Mouse (Mus musculus): ENCODE results near the gene Klhdc3. TPM values are rescaled to one million over a fixed set of nuclear protein-coding genes. Genes with fewer than 3 reads are reported as not detected.

Gene Klhdc3
- total and polyA plus RNA-seq, 3 experiments: 19.5 to 126 (median 72.3) TPM

- H3K9ac ChIP-seq (ENCODE audit: insufficient read depth, low read depth): peak within 1 kb of the TSS; percentile 95
- TF ChIP-seq RAD21 (IDR thresholded peaks at IDR 0.05; ENCODE audit: low read depth, low read length) (no peak), ZMIZ1 (IDR thresholded peaks at IDR 0.05; ENCODE audit: low read depth, low read length) (peak; percentile 74; the same call in 1 of the 2 replicates), POLR2A (IDR thresholded peaks at IDR 0.05; ENCODE audit: low read depth, low read length) (peak; percentile 95), KAT2A (IDR thresholded peaks at IDR 0.05; ENCODE audit: insufficient replicate concordance, low read length) (0 out of 2 replicates have a peak, but pooled peaks have one; percentile 20), MYC (IDR thresholded peaks at IDR 0.05; ENCODE audit: low read depth, low read length) (no peak), HCFC1 (IDR thresholded peaks at IDR 0.05; ENCODE audit: low read depth, low read length) (peak; percentile 60), MAZ (IDR thresholded peaks at IDR 0.05; ENCODE audit: low read depth, low read length) (peak; percentile 51; the same call in 1 of the 2 replicates), CHD2 (IDR thresholded peaks at IDR 0.05; ENCODE audit: low read length) (no peak), ELF1 (IDR thresholded peaks at IDR 0.05; ENCODE audit: low read depth, low read length) (peak; percentile 78), RCOR1 (conservative IDR thresholded peaks at IDR 0.05; ENCODE audit: low read depth, low read length) (no peak), EP300 (IDR thresholded peaks at IDR 0.05; ENCODE audit: low read length) (no peak), SIN3A (IDR thresholded peaks at IDR 0.05; ENCODE audit: low read length) (peak; percentile 17), ZNF384 (IDR thresholded peaks at IDR 0.05; ENCODE audit: low read depth, low read length) (no peak), JUND (conservative IDR thresholded peaks at IDR 0.05; ENCODE audit: low read depth, low read length) (no peak), NRF1 (IDR thresholded peaks at IDR 0.05; ENCODE audit: low read depth, low read length) (peak; percentile 92), MXI1 (IDR thresholded peaks at IDR 0.05; ENCODE audit: low read depth, low read length) (peak; percentile 73), JUN (IDR thresholded peaks at IDR 0.05; ENCODE audit: insufficient read depth, low read depth, low read length) (no peak), PAX5 (IDR thresholded peaks at IDR 0.05; ENCODE audit: low read length) (no peak), TCF12 (IDR thresholded peaks at IDR 0.05; ENCODE audit: low read depth, low read length) (peak; percentile 71; the same call in 1 of the 2 replicates), MEF2A (IDR thresholded peaks at IDR 0.05; ENCODE audit: borderline replicate concordance, low read depth, low read length) (no peak), CHD1 (IDR thresholded peaks at IDR 0.05; ENCODE audit: low read depth, low read length) (no peak), SMC3 (IDR thresholded peaks at IDR 0.05; ENCODE audit: low read depth, low read length) (no peak), CTCF (conservative IDR thresholded peaks at IDR 0.05 in 1 of 2, IDR thresholded peaks at IDR 0.05 in 1 of 2; ENCODE audit: low read depth in 2 of 2, low read length in 2 of 2) (no peak), GABPA (IDR thresholded peaks at IDR 0.05; ENCODE audit: insufficient replicate concordance, low read depth, low read length) (no peak), ETS1 (conservative IDR thresholded peaks at IDR 0.05; ENCODE audit: low read depth, low read length) (no peak), POLR2AphosphoS2 (IDR thresholded peaks at IDR 0.05; ENCODE audit: low read depth, low read length) (peak; percentile 80; the same call in 1 of the 2 replicates), USF1 (IDR thresholded peaks at IDR 0.05; ENCODE audit: low read depth, low read length) (no peak), BHLHE40 (IDR thresholded peaks at IDR 0.05; ENCODE audit: low read depth, low read length) (no peak; the same call in 1 of the 2 replicates), E2F4 (IDR thresholded peaks at IDR 0.05; ENCODE audit: insufficient replicate concordance, low read depth, low read length) (no peak), NELFE (IDR thresholded peaks at IDR 0.05; ENCODE audit: low read depth, low read length) (peak; percentile 95), MAX (IDR thresholded peaks at IDR 0.05; ENCODE audit: low read length) (peak; percentile 26; the same call in 1 of the 2 replicates), TBP (conservative IDR thresholded peaks at IDR 0.05; ENCODE audit: low read depth, low read length) (peak; percentile 77)
- peak; percentile 89 for DNase-seq (ENCODE audit: extremely low read depth)
- peak within 1 kb of the TSS; percentile 64 for H3K27ac ChIP-seq (ENCODE audit: insufficient read depth, low read depth)
- peak within 1 kb of the TSS; percentile 30 for H3K4me2 ChIP-seq (ENCODE audit: insufficient read depth, low read depth, poor library complexity, severe bottlenecking)
- H3K4me1 ChIP-seq (ENCODE audit: control insufficient read depth in 1 of 2, insufficient read depth in 2 of 2): peaks cover 9 to 50% of the 10 kb centered on the region in 2 experiments
- H3K79me2 ChIP-seq (replicated peaks; ENCODE audit: control insufficient read depth, extremely low read depth, insufficient read depth, poor library complexity, severe bottlenecking): peaks cover 28% of the 10 kb centered on the region
- in situ Hi-C loops (cut with MboI; ENCODE audit: low pct_ligation_motif_present, low pct_unique_long_range_greater_than_20kb, low sequenced_read_pairs): loop anchor here (5.0 kb wide), 2 partner anchors 62 to 122 kb away; partner anchors contain the start of genes 2310039H08Rik and Pex6
- H3K9me3 ChIP-seq (replicated peaks; ENCODE audit: low read length): peaks cover 5% of the 10 kb centered on the region
- peak within 1 kb of the TSS; percentile 79 to 88 (median 84) for H3K4me3 ChIP-seq (replicated peaks in 1 of 3; ENCODE audit: low read depth in 2 of 3, low read length in 2 of 3, poor library complexity in 1 of 3)
- peaks cover 40 to 60% of the 10 kb centered on the region in 2 experiments for H3K36me3 ChIP-seq (replicated peaks in 1 of 2; ENCODE audit: control insufficient read depth in 1 of 2, insufficient read depth in 1 of 2, low read length in 1 of 2)
- H3K27me3 ChIP-seq (replicated peaks): no peaks in the 10 kb centered on the region
- dilution Hi-C loops (cut with MboI; ENCODE audit: extremely low pct_ligation_motif_present, extremely low pct_unique_long_range_greater_than_20kb, low sequenced_read_pairs): no loop called here
Measured at GRCm38 (mm10) chr17:46650232-46651031, 30.3 kb downstream of the Klhdc3 start, which contains the start of gene Cul7. Gene Cul7 (plus strand): TSS chr17:46650337.

All from CH12.LX (cell line).